Mouse (Mus musculus): ENCODE data around the gene Cd300ld3. TPM values are rescaled to one million over a fixed set of nuclear protein-coding genes. Genes with fewer than 3 reads are reported as not detected.

The Cd300ld3 gene
- polyA plus RNA-seq, 1 experiment: 41.5 TPM

GRCm38 (mm10) chr11:115066768-115067167 is 18.6 kb upstream of the Cd300ld3 start:
- WGBS: 18% methylated on average over 6 of the region's 6 CpGs
- Histone ChIP-seq H3K4me1 (replicated peaks; ENCODE audit: control insufficient read depth, insufficient read depth, low read length) (no peaks in the 10 kb centered on the region), H3K4me3 (ENCODE audit: control insufficient read depth, insufficient read depth, low read length) (no peak overlapping the region), H3K36me3 (ENCODE audit: control insufficient read depth, insufficient read depth, low read length) (no peaks in the 10 kb centered on the region), H3K27ac (ENCODE audit: control insufficient read depth, insufficient read depth, low read length) (no peak overlapping the region), H3K27me3 (ENCODE audit: control insufficient read depth, insufficient read depth, low read length) (no peaks in the 10 kb centered on the region)
- no peak for DNase-seq
- TF ChIP-seq POLR2A (IDR thresholded peaks at IDR 0.05; ENCODE audit: control insufficient read depth, extremely low read depth, insufficient read depth, low read length, poor library complexity): no peak
- TF ChIP-seq CTCF (IDR thresholded peaks at IDR 0.05; ENCODE audit: borderline replicate concordance, control insufficient read depth, extremely low read depth, insufficient read depth, low read length, poor library complexity): no peak

GRCm38 (mm10) chr11:115062077-115062476 is 13.9 kb upstream of the Cd300ld3 start, which contains the start of gene Cd300e:
Cd300e (minus strand) TSS chr11:115062177.
- no peak within 1 kb of the TSS for H3K27ac ChIP-seq (ENCODE audit: control insufficient read depth, insufficient read depth, low read length)
- DNase-seq: no peak
- H3K27me3 ChIP-seq (ENCODE audit: control insufficient read depth, insufficient read depth, low read length): no peaks in the 10 kb centered on the region; the same call in 1 of the 2 replicates
- no peaks in the 10 kb centered on the region for H3K36me3 ChIP-seq (ENCODE audit: control insufficient read depth, insufficient read depth, low read length)
- H3K4me3 ChIP-seq (ENCODE audit: control insufficient read depth, insufficient read depth, low read length): no peak within 1 kb of the TSS
- TF ChIP-seq CTCF (IDR thresholded peaks at IDR 0.05; ENCODE audit: borderline replicate concordance, control insufficient read depth, extremely low read depth, insufficient read depth, low read length, poor library complexity) (no peak), POLR2A (IDR thresholded peaks at IDR 0.05; ENCODE audit: control insufficient read depth, extremely low read depth, insufficient read depth, low read length, poor library complexity) (no peak)
- no peaks in the 10 kb centered on the region for H3K4me1 ChIP-seq (replicated peaks; ENCODE audit: control insufficient read depth, insufficient read depth, low read length)
- WGBS: 7% methylated on average over 5 of the region's 5 CpGs

- Histone ChIP-seq H3K4me1 (replicated peaks; ENCODE audit: control insufficient read depth, insufficient read depth, low read length) (no peaks in the 10 kb centered on the region), H3K4me3 (ENCODE audit: control insufficient read depth, insufficient read depth, low read length) (no peak overlapping the region), H3K27ac (ENCODE audit: control insufficient read depth, insufficient read depth, low read length) (no peak overlapping the region), H3K27me3 (ENCODE audit: control insufficient read depth, insufficient read depth, low read length) (no peaks in the 10 kb centered on the region; the same call in 1 of the 2 replicates), H3K36me3 (ENCODE audit: control insufficient read depth, insufficient read depth, low read length) (no peaks in the 10 kb centered on the region)
- no peak for DNase-seq
- TF ChIP-seq POLR2A (IDR thresholded peaks at IDR 0.05; ENCODE audit: control insufficient read depth, extremely low read depth, insufficient read depth, low read length, poor library complexity): no peak
- TF ChIP-seq CTCF (IDR thresholded peaks at IDR 0.05; ENCODE audit: borderline replicate concordance, control insufficient read depth, extremely low read depth, insufficient read depth, low read length, poor library complexity): no peak
- WGBS: 77% methylated on average over 2 of the region's 2 CpGs
These were observed 11.6 kb upstream of the Cd300ld3 start for GRCm38 (mm10) chr11:115059797-115060196.

- Histone ChIP-seq H3K36me3 (ENCODE audit: control insufficient read depth, insufficient read depth, low read length) (no peaks in the 10 kb centered on the region), H3K4me1 (replicated peaks; ENCODE audit: control insufficient read depth, insufficient read depth, low read length) (no peaks in the 10 kb centered on the region), H3K4me3 (ENCODE audit: control insufficient read depth, insufficient read depth, low read length) (no peak overlapping the region), H3K27ac (ENCODE audit: control insufficient read depth, insufficient read depth, low read length) (no peak overlapping the region), H3K27me3 (ENCODE audit: control insufficient read depth, insufficient read depth, low read length) (no peaks in the 10 kb centered on the region; the same call in 1 of the 2 replicates)
- TF ChIP-seq CTCF (IDR thresholded peaks at IDR 0.05; ENCODE audit: borderline replicate concordance, control insufficient read depth, extremely low read depth, insufficient read depth, low read length, poor library complexity) (no peak), POLR2A (IDR thresholded peaks at IDR 0.05; ENCODE audit: control insufficient read depth, extremely low read depth, insufficient read depth, low read length, poor library complexity) (no peak)
- 70% methylated on average over 4 of the region's 4 CpGs for whole genome bisulfite sequencing
- DNase-seq: no peak
These were observed 10.5 kb upstream of the Cd300ld3 start for GRCm38 (mm10) chr11:115058701-115059100.

GRCm38 (mm10) chr11:115054537-115054936 is 6.3 kb upstream of the Cd300ld3 start:
- Histone ChIP-seq H3K36me3 (ENCODE audit: control insufficient read depth, insufficient read depth, low read length) (no peaks in the 10 kb centered on the region), H3K27me3 (ENCODE audit: control insufficient read depth, insufficient read depth, low read length) (no peaks in the 10 kb centered on the region; the same call in 1 of the 2 replicates), H3K4me1 (replicated peaks; ENCODE audit: control insufficient read depth, insufficient read depth, low read length) (no peaks in the 10 kb centered on the region), H3K4me3 (ENCODE audit: control insufficient read depth, insufficient read depth, low read length) (no peak overlapping the region), H3K27ac (ENCODE audit: control insufficient read depth, insufficient read depth, low read length) (no peak overlapping the region)
- DNase-seq: no peak
- no peak for TF ChIP-seq POLR2A (IDR thresholded peaks at IDR 0.05; ENCODE audit: control insufficient read depth, extremely low read depth, insufficient read depth, low read length, poor library complexity)
- TF ChIP-seq CTCF (IDR thresholded peaks at IDR 0.05; ENCODE audit: borderline replicate concordance, control insufficient read depth, extremely low read depth, insufficient read depth, low read length, poor library complexity): no peak

- TF ChIP-seq POLR2A (IDR thresholded peaks at IDR 0.05; ENCODE audit: control insufficient read depth, extremely low read depth, insufficient read depth, low read length, poor library complexity): no peak
- no peak for TF ChIP-seq CTCF (IDR thresholded peaks at IDR 0.05; ENCODE audit: borderline replicate concordance, control insufficient read depth, extremely low read depth, insufficient read depth, low read length, poor library complexity)
- WGBS: 97% methylated on average over 1 of the region's 1 CpGs
- DNase-seq: no peak
- Histone ChIP-seq H3K36me3 (ENCODE audit: control insufficient read depth, insufficient read depth, low read length) (no peaks in the 10 kb centered on the region), H3K27me3 (ENCODE audit: control insufficient read depth, insufficient read depth, low read length) (no peaks in the 10 kb centered on the region; the same call in 1 of the 2 replicates), H3K4me1 (replicated peaks; ENCODE audit: control insufficient read depth, insufficient read depth, low read length) (no peaks in the 10 kb centered on the region), H3K4me3 (ENCODE audit: control insufficient read depth, insufficient read depth, low read length) (no peak overlapping the region), H3K27ac (ENCODE audit: control insufficient read depth, insufficient read depth, low read length) (no peak overlapping the region)
These were observed 4.8 kb upstream of the Cd300ld3 start for GRCm38 (mm10) chr11:115052991-115053390.

- TF ChIP-seq POLR2A (IDR thresholded peaks at IDR 0.05; ENCODE audit: control insufficient read depth, extremely low read depth, insufficient read depth, low read length, poor library complexity) (no peak), CTCF (IDR thresholded peaks at IDR 0.05; ENCODE audit: borderline replicate concordance, control insufficient read depth, extremely low read depth, insufficient read depth, low read length, poor library complexity) (no peak)
- peak; percentile 48 for DNase-seq
- no peaks in the 10 kb centered on the region for H3K36me3 ChIP-seq (ENCODE audit: control insufficient read depth, insufficient read depth, low read length)
- no peaks in the 10 kb centered on the region for H3K4me1 ChIP-seq (replicated peaks; ENCODE audit: control insufficient read depth, insufficient read depth, low read length)
- H3K27me3 ChIP-seq (ENCODE audit: control insufficient read depth, insufficient read depth, low read length): no peaks in the 10 kb centered on the region
- H3K27ac ChIP-seq (ENCODE audit: control insufficient read depth, insufficient read depth, low read length): no peak overlapping the region
- no peak overlapping the region for H3K4me3 ChIP-seq (ENCODE audit: control insufficient read depth, insufficient read depth, low read length)
- WGBS: 4% methylated on average over 9 of the region's 9 CpGs
These were observed 4.0 kb upstream of the Cd300ld3 start for GRCm38 (mm10) chr11:115052206-115052605.
